Mouse (Mus musculus) CH12.LX (cell line): ENCODE data around the gene Trim54.

Source experiments
- BHLHE40 ChIP-seq: IDR thresholded peaks from 2 replicates; pipeline ENCODE4 v1.6.1; 2011; ENCODE audit warnings: mild to moderate bottlenecking, low read depth, low read length, improper control_type of control experiment
- CTCF ChIP-seq, 2 experiments: IDR thresholded peaks in 1 of 2; conservative IDR thresholded peaks in 1 of 2; 2 replicates each; pipeline ENCODE4 v1.5.1; 2011 to 2012; ENCODE audit warnings: low read depth in 2 of 2, low read length in 2 of 2, improper control_type of control experiment in 1 of 2, inconsistent platforms in 1 of 2, mild to moderate bottlenecking in 1 of 2, moderate library complexity in 1 of 2
- EP300 ChIP-seq: IDR thresholded peaks from 2 replicates; pipeline ENCODE4 v1.6.1; 2011; ENCODE audit warnings: low read length, improper control_type of control experiment
- KAT2A ChIP-seq: IDR thresholded peaks from 2 replicates; pipeline ENCODE4 v1.6.1; 2012; ENCODE audit warnings: low read length, improper control_type of control experiment, inconsistent platforms; ENCODE audit not compliant: insufficient replicate concordance
- MAFK ChIP-seq: IDR thresholded peaks from 2 replicates; pipeline ENCODE4 v1.6.1; 2011; ENCODE audit warnings: low read length, improper control_type of control experiment; ENCODE audit not compliant: insufficient replicate concordance
- MAX ChIP-seq: IDR thresholded peaks from 2 replicates; pipeline ENCODE4 v1.6.1; 2011; ENCODE audit warnings: low read length, improper control_type of control experiment
- MEF2A ChIP-seq: IDR thresholded peaks from 2 replicates; pipeline ENCODE4 v1.6.1; 2014; ENCODE audit warnings: low read depth, mild to moderate bottlenecking, inconsistent platforms, low read length, improper control_type of control experiment, borderline replicate concordance
- MXI1 ChIP-seq: IDR thresholded peaks from 2 replicates; pipeline ENCODE4 v1.6.1; 2011; ENCODE audit warnings: mild to moderate bottlenecking, low read depth, low read length, improper control_type of control experiment
- POLR2A ChIP-seq: IDR thresholded peaks from 2 replicates; pipeline ENCODE4 v1.6.1; 2011; ENCODE audit warnings: low read depth, mild to moderate bottlenecking, improper control_type of control experiment, low read length
- RCOR1 ChIP-seq: conservative IDR thresholded peaks from 2 replicates; pipeline ENCODE4 v1.6.1; 2012; ENCODE audit warnings: low read depth, mild to moderate bottlenecking, inconsistent platforms, low read length, improper control_type of control experiment
- SMC3 ChIP-seq: IDR thresholded peaks from 2 replicates; pipeline ENCODE4 v1.6.1; 2011; ENCODE audit warnings: low read depth, low read length, improper control_type of control experiment
- TCF12 ChIP-seq: IDR thresholded peaks from 2 replicates; pipeline ENCODE4 v1.6.1; 2014; ENCODE audit warnings: low read depth, mild to moderate bottlenecking, inconsistent platforms, low read length, improper control_type of control experiment
- UBTF ChIP-seq: IDR thresholded peaks from 2 replicates; pipeline ENCODE4 v1.6.1; 2012; ENCODE audit warnings: low read depth, mild to moderate bottlenecking, inconsistent platforms, low read length, improper control_type of control experiment, moderate library complexity

GRCm38 (mm10) chr5:31083949-31084348 is 32.6 kb upstream of the Trim54 start:
- TF ChIP-seq MAFK, result peak; percentile 61; the same call in 1 of the 2 replicates
- TF ChIP-seq MXI1, result no peak; the same call in 1 of the 2 replicates
- no peak for TF ChIP-seq CTCF (conservative IDR thresholded peaks at IDR 0.05 in 1 of 2, IDR thresholded peaks at IDR 0.05 in 1 of 2; ENCODE audit: low read depth in 2 of 2, low read length in 2 of 2)
- TF ChIP-seq EP300, result peak; percentile 58
- 0 out of 2 replicates have a peak, but pooled peaks have one; percentile 9 for TF ChIP-seq POLR2A
- peak; percentile 49; the same call in 1 of the 2 replicates for TF ChIP-seq MEF2A
- no peak for TF ChIP-seq UBTF
- TF ChIP-seq MAX, result 0 out of 2 replicates have a peak, but pooled peaks have one; percentile 30
- no peak for TF ChIP-seq SMC3
- 0 out of 2 replicates have a peak, but pooled peaks have one; percentile 25 for TF ChIP-seq RCOR1
- no peak for TF ChIP-seq KAT2A
- TF ChIP-seq BHLHE40, result peak; percentile 80
- peak; percentile 58 for TF ChIP-seq TCF12
